Mouse (Mus musculus): ENCODE measurements around the gene Pla2g12b. TPM values are rescaled to one million over a fixed set of nuclear protein-coding genes. Genes with fewer than 3 reads are reported as not detected.

The Pla2g12b gene
- polyA plus RNA-seq, 1 experiment from 2014 or later: 58.4 TPM

GRCm38 (mm10) chr10:59465546-59465945 is 62.1 kb downstream of the Pla2g12b start:
- H3K36me3 ChIP-seq (replicated peaks; ENCODE audit: insufficient read depth, low read length): peaks cover 19% of the 10 kb centered on the region
- no peak for ATAC-seq

GRCm38 (mm10) chr10:59466626-59467025 is 63.2 kb downstream of the Pla2g12b start:
- H3K4me2 ChIP-seq (ENCODE audit: low read depth, low read length): no peak overlapping the region
- H3K27ac ChIP-seq (ENCODE audit: low read depth): no peak overlapping the region
- no peak overlapping the region for H3K4me3 ChIP-seq (ENCODE audit: low read depth, low read length)
- 88% methylated on average over 4 of the region's 4 CpGs for WGBS (ENCODE audit: insufficient replicate concordance)
- DNase-seq (no peak), ATAC-seq (no peak)
- no peaks in the 10 kb centered on the region for H3K4me1 ChIP-seq (ENCODE audit: insufficient read depth)
- peaks cover 19% of the 10 kb centered on the region for H3K36me3 ChIP-seq (replicated peaks; ENCODE audit: insufficient read depth, low read length)
- no peaks in the 10 kb centered on the region for H3K9me3 ChIP-seq (ENCODE audit: low read length)
- no peak overlapping the region for H3K9ac ChIP-seq (replicated peaks)
- TF ChIP-seq EP300 (IDR thresholded peaks at IDR 0.05; ENCODE audit: low read depth) (no peak), CTCF (IDR thresholded peaks at IDR 0.05; ENCODE audit: low read depth) (no peak)
- no peaks in the 10 kb centered on the region for H3K27me3 ChIP-seq (ENCODE audit: insufficient read depth, low read length)

More at GRCm38 (mm10) chr10:59465546-59465945, 62.1 kb downstream of the Pla2g12b start:
- whole genome bisulfite sequencing (ENCODE audit: insufficient replicate concordance): 65% methylated on average over 3 of the region's 3 CpGs
- Histone ChIP-seq H3K27ac (ENCODE audit: low read depth) (no peak overlapping the region; the same call in 1 of the 2 replicates), H3K4me2 (ENCODE audit: low read depth, low read length) (no peak overlapping the region), H3K4me1 (ENCODE audit: insufficient read depth) (no peaks in the 10 kb centered on the region), H3K9ac (replicated peaks) (no peak overlapping the region), H3K4me3 (ENCODE audit: low read depth, low read length) (no peak overlapping the region), H3K27me3 (ENCODE audit: insufficient read depth, low read length) (no peaks in the 10 kb centered on the region), H3K9me3 (ENCODE audit: low read length) (no peaks in the 10 kb centered on the region)
- no peak for TF ChIP-seq EP300 (IDR thresholded peaks at IDR 0.05; ENCODE audit: low read depth)
- no peak for TF ChIP-seq CTCF (IDR thresholded peaks at IDR 0.05; ENCODE audit: low read depth)
- DNase-seq: no peak

- H3K9me3 ChIP-seq (ENCODE audit: low read length): no peaks in the 10 kb centered on the region
- H3K4me2 ChIP-seq (ENCODE audit: low read depth, low read length): no peak overlapping the region
- ATAC-seq (no peak), DNase-seq (no peak)
- WGBS (ENCODE audit: insufficient replicate concordance): 81% methylated on average over 12 of the region's 12 CpGs
- no peak for TF ChIP-seq CTCF (IDR thresholded peaks at IDR 0.05; ENCODE audit: low read depth)
- no peak for TF ChIP-seq EP300 (IDR thresholded peaks at IDR 0.05; ENCODE audit: low read depth)
- no peak overlapping the region for H3K27ac ChIP-seq (ENCODE audit: low read depth)
- H3K27me3 ChIP-seq (ENCODE audit: insufficient read depth, low read length): no peaks in the 10 kb centered on the region
- H3K4me1 ChIP-seq (ENCODE audit: insufficient read depth): no peaks in the 10 kb centered on the region
- no peak overlapping the region for H3K9ac ChIP-seq (replicated peaks)
- H3K36me3 ChIP-seq (replicated peaks; ENCODE audit: insufficient read depth, low read length): peaks cover 18% of the 10 kb centered on the region
- H3K4me3 ChIP-seq (ENCODE audit: low read depth, low read length): no peak overlapping the region
Observed at GRCm38 (mm10) chr10:59467297-59467696, 63.8 kb downstream of the Pla2g12b start.

- TF ChIP-seq CTCF (IDR thresholded peaks at IDR 0.05; ENCODE audit: low read depth) (no peak), EP300 (IDR thresholded peaks at IDR 0.05; ENCODE audit: low read depth) (no peak)
- Histone ChIP-seq H3K27me3 (ENCODE audit: insufficient read depth, low read length) (no peaks in the 10 kb centered on the region), H3K36me3 (replicated peaks; ENCODE audit: insufficient read depth, low read length) (peaks cover 10% of the 10 kb centered on the region), H3K4me2 (ENCODE audit: low read depth, low read length) (no peak overlapping the region), H3K4me3 (ENCODE audit: low read depth, low read length) (no peak overlapping the region), H3K27ac (ENCODE audit: low read depth) (no peak overlapping the region), H3K9me3 (ENCODE audit: low read length) (no peaks in the 10 kb centered on the region), H3K9ac (replicated peaks) (no peak overlapping the region), H3K4me1 (ENCODE audit: insufficient read depth) (no peaks in the 10 kb centered on the region)
- no peak for ATAC-seq
- WGBS (ENCODE audit: insufficient replicate concordance): 73% methylated on average over 5 of the region's 5 CpGs
- DNase-seq: no peak
Observed at GRCm38 (mm10) chr10:59470451-59470850, 67.0 kb downstream of the Pla2g12b start.

Other genes starting within 250 kb of the Pla2g12b start
- 11.6 and 11.8 TPM in 2 replicates for gene Sept10, start 181.8 kb upstream of the Pla2g12b start, polyA plus RNA-seq (2015; fragmentation: Nextera tagmentation; extraction: Ambion mirVana)
- gene Sowahc, start 181.7 kb upstream of the Pla2g12b start, polyA plus RNA-seq (2015; fragmentation: Nextera tagmentation; extraction: Ambion mirVana): 1.3 and 1.6 TPM in 2 replicates
- gene P4ha1, start 80.4 kb upstream of the Pla2g12b start, polyA plus RNA-seq (2015; fragmentation: Nextera tagmentation; extraction: Ambion mirVana): 5.3 and 6.4 TPM in 2 replicates
- 4.1 and 8.4 TPM in 2 replicates for gene Gm10273, start 8.0 kb upstream of the Pla2g12b start, polyA plus RNA-seq (2015; fragmentation: Nextera tagmentation; extraction: Ambion mirVana)
- 26.8 and 28.1 TPM in 2 replicates for gene Oit3, start 38.1 kb downstream of the Pla2g12b start, polyA plus RNA-seq (2015; fragmentation: Nextera tagmentation; extraction: Ambion mirVana)
- gene Gm10322, start 212.4 kb downstream of the Pla2g12b start, polyA plus RNA-seq (2015; fragmentation: Nextera tagmentation; extraction: Ambion mirVana): not detected in 2 replicates
- gene Mcu, start 213.0 kb downstream of the Pla2g12b start, polyA plus RNA-seq (2015; fragmentation: Nextera tagmentation; extraction: Ambion mirVana): 11.8 and 13.5 TPM in 2 replicates